Mouse (Mus musculus) G1E (cell line): ENCODE measurements around the gene Smchd1.

Experiments
- CTCF ChIP-seq: IDR thresholded peaks from 2 replicates; pipeline ENCODE4 v1.5.1; 2012; ENCODE audit warnings: low read depth, low read length, inconsistent platforms, mixed read lengths
- POLR2AphosphoS5 ChIP-seq: IDR thresholded peaks from 2 replicates; pipeline ENCODE4 v1.6.1; 2012; ENCODE audit warnings: low read depth, low read length, inconsistent platforms; ENCODE audit not compliant: insufficient replicate concordance

- TF ChIP-seq CTCF = no peak
- no peak for TF ChIP-seq POLR2AphosphoS5
Measured at GRCm38 (mm10) chr17:71474762-71475704, at the start of gene Smchd1.
